Mouse (Mus musculus): Measurements from ENCODE around the gene Cel.

GRCm38 (mm10) chr2:28607341-28608165 is 44.4 kb upstream of the Cel start:
- TF ChIP-seq CTCF (IDR thresholded peaks at IDR 0.05; ENCODE audit: low read depth) = no peak
- TF ChIP-seq EP300 (IDR thresholded peaks at IDR 0.05; ENCODE audit: low read depth) = no peak
